Mouse (Mus musculus) CD4-positive, CD25-positive, alpha-beta regulatory T cell, adult 4 months (primary cell): ENCODE data around the gene Ubash3b. TPM values are rescaled to one million over a fixed set of nuclear protein-coding genes. Genes with fewer than 3 reads are reported as not detected.
A peak's percentile ranks its signal among the peaks of the same experiment; 100 is the strongest.

Experiments used
- ATAC-seq: one replicate; pipeline ENCODE4 v1.8.0; 2017
- polyA plus RNA-seq, 2 experiments: library from polyadenylated mRNA; unstranded; fragments of 100-300 nt; shearing (Covaris generic); gene quantifications; one replicate each; pipeline ENCODE4 v1.2.1; 2017

Gene Ubash3b
- polyA plus RNA-seq, 2 experiments from 2014 or later = 25.1 to 27.5 TPM

DNA sequence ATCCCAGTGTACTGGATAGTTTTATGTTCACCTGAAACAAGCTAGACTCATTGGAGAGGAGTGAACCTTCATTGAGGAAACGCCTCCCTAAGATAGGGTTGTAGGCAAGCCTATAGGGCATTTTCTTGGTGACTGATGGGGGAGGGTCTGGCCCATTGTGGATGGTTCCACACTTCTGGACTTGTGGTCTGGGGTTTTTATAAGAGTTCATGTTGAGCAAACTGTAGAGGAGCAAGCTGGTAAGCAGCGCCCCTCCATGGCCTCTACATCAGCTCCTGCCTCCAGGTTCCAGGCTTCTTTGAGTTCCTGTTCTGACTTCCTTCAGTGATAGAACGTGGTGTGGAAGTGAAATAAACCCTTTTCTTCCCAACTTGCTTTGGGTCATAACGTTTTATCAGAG is 866 bp upstream of the Ubash3b start:
- ATAC-seq = no peak

DNA sequence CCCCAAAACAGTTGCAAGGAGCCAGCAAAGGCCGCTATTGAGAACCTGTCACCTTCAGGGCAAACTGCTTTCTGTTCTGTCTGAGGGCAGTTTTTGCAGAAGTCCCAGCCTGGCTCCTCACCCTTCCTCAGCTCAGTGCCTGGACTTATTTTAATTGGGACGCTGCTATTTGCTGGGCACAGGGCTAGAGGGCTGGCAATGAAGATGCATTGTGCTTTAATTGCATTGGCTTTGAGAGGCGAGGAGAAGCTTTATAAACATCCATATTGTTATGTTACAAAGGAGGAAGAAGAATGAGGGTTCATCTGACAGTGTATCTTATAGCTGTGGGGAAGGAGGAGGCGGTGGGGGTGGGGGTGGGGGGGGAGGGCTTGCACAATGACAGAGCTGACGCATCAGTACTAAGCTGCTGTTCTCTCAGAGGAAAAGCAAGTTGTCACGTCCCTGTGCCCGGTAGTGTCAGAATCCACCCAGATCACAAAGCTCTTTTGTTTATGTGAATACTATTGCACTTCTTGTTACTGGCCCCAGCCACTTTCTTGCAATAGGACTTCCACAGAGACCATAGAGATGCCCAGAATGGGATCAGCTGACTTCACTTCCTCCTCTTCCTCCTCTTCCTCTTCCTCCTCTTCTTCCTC is 841 bp downstream of the Ubash3b start:
- ATAC-seq = peak; percentile 62

DNA sequence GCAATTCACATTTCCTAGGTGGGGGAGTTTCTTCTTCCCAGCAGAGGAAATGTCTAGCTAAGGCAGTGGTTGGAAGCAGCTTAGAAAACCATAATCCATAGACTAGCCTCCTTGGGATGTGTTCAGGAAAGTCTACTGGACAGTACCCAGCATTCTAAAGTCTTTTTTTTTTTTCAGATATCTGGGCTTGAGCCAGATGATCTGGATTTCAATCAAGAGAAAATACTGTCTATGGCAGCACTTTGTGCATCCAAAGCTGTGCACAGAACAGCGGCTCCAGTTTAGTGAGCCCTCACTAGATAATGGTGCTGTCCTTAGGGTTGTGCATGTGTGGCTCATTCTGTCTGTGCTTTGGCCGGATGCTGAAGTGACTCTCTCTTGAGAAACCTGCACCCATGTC is 2.3 kb downstream of the Ubash3b start:
- ATAC-seq = no peak

DNA sequence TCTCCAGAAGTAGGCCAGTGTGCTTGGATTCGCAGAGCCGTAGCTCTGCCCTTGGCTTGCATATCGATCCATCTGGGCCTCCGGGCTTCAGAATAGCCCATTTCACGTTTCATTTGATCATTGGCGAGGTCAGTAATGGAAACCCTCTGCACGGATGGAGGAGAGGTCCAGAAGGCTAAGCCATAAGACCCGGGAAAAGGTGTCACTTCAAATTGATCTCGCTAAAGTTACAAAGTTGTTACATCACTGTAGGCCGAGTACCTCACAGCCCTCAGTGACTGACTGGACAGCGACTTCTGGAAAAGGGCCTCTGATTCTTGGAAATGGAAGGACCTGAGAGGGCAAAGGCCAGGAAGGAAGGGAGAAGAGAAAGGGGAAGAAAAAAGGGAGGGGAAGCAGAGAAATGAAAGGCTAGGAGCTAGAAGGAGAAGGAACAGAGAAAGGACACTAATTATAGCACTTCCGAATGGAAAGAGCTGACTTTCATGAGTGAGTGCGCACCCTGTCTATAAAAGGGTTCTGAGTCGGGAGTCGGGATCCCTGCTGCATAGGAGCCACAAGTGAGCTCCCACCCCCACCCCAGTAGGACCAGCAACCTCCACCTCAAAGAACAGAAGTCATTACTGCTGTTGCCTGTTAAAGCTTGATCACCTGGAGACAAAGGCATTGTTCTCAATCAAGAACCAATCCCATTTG is 3.5 kb downstream of the Ubash3b start:
- no peak for ATAC-seq

DNA sequence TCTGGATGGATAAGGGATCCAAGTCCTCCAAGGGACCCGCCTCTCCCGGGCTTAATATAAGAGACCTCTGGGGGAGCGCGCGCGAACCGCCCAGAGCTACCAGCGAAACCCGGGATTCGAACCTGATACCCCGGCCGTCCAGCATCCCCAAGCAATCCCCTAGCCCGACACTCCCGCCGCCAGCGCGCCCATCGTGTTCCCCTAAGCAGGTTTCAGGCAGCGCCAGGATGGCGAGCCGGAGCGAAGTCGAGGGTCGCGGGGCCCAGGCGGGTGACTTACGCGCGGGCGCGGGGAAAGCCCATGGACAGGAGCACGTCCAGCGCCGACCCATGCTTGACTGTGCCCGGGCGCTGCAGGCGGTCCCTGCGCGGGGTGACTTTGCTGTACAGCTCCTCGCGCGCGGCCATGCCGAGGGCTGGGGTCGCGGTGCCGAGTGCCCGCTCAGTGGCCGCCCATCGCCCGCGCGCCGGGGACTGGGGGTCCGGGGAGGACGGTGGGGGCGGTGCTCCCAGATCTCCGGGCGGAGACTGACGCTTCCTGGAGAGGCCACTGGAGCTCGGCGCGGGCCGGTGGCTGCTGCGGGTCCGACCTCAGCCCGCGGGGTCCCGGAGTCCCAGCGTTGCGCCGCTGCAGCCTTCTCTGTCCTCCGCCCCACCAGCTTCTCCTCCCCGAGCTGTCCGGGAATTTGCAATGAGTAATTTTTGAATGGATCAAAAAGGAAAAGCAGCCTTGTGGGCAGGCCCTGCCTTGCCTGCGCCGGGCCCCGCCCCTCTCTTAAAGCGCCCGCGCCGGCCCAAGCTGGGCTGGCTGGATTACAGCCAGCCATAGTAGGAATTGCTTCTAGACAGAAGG is 4.3 kb downstream of the Ubash3b start:
- ATAC-seq = peak; percentile 24

DNA sequence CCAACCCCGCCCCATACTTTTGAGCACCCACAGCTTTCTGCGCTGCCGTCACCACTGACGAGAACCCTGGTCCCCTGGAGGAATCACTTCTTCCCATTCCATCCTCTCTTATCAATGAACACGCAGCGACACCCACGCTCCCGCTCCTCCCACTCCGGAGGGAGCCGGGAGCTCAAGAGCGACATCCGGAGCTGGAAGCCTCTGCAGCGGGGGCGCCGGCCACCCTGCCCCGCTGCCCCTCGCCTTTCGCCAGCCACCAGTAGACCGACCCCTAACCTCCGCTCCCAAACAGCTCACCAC is 4.8 kb downstream of the Ubash3b start:
- ATAC-seq = peak; percentile 21

DNA sequence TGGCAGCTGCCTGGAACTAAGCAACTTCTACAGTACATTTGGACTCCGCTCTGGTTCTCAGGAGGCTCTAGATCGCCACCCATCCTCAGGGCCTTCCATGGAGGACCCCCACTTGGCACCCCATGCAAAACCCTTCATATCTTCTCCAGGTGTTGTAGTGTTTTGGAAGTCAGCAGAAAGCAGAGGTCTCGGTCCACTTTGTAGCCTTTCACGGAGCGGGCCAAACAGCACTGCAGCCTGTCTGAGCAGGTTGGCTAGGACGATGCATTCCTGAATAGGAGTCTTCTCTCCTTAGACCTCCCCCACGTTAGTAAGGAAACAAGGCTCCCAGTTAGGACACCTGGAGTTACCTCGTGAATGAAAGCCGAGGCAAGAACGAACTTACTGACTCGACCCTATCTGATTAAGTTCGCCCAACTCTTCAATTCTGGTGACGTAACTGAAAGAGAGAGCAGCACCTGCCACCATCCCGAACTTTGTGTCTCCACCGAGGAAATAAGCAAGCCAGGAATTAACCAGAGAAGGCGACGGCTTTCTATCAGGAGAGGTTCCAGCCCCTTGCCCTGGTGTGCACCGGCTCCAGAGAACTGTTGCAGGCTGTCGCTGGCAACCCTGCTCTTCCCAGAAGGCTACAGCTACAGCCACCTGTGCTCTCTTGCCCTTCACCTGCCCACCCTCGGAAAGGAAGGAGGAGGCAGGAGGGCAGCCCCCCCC is 5.3 kb downstream of the Ubash3b start:
- ATAC-seq = no peak

DNA sequence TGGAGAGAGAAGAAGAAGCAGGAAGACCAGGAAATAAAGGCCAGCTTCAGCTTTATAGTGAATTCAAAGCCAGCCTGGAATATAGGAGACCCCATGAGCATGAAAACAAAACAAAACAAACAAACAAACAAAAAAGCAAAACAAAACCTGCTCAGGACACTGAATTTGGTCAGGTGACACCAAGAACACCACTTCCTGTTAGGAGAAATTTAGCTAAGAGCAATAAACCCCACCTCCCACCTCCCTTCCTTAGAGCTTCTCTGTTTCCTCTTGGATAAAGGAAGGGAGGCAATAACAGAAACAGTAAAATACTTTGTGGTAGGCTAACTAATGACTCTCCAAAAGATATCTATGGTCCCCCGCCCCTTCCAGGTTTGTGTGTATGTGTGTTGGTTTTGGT is 7.5 kb downstream of the Ubash3b start:
- peak; percentile 51 for ATAC-seq

DNA sequence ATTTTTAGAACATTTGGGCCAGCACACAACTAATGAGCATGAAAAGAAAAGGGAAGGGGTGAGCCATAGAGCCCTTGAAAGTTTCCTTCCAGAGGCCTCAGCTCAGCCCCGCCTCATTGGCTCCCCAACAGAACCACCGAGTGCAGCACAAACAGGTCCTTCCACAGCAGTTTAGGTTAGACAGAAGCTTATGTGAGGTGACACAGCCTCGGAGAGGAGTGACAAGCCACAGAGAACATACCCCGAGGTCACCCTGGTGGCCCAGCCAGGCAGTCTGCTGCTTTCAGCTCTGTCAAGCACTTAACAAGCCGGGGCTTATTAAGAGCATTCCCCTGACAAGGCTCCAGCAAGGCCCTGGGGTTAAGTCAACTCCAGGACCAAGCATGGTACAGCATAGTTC is 8.4 kb downstream of the Ubash3b start:
- ATAC-seq = peak; percentile 14

DNA sequence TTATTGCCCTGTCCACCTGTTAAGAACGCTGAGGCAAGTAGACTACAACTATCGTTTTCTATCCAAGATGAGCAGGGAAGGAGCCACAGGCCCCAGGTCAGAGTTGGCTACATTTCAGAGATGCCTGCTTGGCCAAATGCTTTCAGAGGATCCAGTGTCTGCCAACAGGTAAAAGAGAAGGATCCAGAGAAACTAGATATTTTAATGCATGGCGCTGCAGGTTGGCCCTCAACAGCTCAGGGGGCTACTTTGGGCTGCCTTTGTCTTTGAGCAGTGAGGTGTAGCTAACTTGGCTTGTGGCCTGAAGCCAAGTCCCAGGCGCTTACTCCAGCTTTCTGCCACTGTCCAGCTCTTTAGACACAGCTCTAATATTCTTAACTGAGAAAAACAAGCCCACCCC is 10.0 kb downstream of the Ubash3b start:
- ATAC-seq = no peak

DNA sequence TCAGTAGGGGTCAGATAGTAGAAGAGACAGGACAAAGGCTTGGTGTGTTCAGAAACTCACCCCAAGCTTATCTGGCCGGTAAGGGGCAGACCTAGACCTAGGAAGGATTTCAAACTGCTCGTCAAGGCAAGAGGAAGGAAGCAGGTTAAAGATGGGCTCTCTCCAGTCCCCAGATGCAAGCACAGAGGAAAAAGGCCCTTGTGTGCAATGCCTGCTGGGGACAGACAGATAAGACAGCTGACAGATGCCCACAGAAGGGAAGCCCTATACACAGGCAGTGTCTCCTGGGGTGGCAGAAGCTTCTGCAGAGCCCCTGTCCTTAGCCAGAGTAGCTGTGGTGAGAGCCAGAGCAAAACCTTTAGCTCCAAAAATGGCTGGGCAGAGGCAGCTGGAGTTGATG is 11.6 kb downstream of the Ubash3b start:
- no peak for ATAC-seq

DNA sequence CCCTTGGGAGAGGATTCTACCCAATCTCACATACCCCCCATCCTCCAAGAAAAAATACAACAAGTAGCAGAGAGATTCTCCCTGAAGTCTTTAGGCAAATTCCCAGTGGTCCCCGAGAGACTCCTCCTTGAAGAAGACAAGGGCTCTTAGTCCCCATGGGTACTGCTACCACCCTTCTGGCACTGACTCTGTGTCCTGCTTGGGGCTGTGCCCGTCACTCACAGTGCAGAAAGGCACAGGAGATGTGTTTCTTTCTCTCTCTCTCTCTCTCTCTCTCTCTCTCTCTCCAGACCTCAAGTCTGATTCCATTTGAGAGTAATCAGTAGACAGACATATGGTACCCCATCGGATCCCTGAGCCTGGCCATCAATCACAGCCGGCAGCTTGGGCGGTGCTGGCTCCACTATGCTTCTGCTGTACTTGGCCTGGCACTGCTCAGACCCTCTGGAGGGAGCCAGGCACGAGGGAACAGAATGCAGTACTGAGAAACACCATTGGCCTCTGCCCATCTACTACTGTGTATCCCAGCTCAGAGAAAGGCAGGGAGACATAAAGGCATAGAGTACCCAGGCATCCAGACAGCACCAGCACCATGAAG is 12.3 kb downstream of the Ubash3b start:
- ATAC-seq = no peak

DNA sequence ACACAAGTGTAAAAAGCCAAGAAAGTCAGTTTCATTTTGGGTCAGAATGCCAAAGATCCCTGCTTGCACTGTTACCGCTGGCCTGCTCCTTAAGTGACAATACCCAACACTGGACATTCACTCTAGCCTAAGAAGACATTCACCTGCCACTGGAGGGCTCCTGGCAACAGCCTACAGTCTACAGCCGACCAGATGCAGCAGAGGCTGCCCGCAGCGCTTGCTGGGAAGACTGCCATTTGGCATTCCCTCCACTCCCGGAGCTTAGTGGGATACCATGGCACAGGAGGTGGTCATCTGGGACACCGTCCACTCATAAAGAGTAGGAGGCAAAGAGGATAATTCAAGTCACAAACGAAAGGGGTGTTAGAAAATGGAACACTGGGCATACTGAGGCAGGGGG is 12.9 kb downstream of the Ubash3b start:
- no peak for ATAC-seq

DNA sequence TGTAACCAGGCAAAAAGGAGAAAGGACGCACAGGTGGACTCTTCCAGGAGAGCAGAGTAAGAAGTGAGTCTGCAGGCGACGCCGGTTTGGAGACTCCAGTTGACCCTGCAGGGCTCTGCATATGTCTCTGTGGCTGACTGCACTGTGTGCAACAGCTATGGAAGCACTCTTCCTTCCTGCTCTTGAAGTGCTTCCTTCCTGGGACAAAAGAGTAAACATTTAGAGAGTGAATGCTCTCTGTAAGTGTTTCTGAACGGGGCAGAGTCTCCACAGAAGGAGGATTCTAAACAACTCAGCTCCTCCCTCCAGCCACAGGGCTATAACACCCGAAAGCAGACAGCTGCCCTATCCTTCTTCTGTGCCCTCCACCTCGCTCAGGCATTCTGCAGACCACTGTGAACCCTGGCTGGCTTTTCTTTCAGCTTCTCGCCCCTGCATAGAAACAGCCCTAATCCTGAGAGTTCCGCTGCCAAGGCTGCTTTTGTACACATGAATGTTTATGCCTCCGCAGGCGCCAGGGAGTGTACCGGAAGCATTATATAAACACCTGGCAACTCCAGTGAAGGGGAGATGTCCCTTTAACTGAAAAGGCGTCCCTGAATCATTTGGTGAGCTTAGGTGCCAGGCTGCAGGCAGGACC is 14.2 kb downstream of the Ubash3b start:
- ATAC-seq = no peak

DNA sequence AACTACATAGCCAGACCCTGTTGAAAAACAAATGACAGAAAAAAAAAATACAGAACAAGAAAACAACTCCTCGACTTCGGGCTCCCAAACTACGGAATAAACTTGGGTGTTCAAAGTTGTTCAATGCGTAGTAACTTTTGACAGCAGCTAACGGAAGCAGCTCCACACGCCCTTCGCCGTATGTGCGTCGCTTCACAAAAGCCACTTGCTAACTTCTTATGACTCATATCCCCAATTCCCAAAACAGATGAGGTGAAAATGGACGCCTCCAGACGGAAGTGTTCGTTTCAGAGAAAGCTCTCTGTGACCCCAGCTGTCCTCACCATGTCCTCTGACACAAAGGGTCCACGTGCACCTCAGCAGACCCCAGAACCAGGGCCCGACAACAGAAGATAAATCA is 17.7 kb downstream of the Ubash3b start:
- ATAC-seq = peak; percentile 19

DNA sequence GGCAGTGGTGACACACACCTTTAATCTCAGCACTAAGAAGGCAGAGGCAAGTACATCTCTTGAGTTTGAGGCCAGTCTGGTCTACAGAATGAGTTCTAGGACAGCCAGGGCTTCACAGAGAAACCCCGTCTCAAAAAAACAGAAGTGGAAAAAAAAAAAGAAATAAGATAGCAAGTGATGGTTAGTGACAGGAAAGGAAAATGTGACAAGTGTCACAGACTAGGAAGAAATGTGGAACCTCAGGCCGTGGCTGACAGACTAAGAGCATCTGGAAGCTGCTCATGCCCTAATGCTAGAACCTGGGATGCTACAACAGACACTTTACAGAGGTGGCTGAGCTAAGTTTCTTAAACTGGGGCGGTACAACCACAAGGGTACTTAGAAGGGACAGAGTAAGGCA is 18.4 kb downstream of the Ubash3b start:
- peak; percentile 24 for ATAC-seq

DNA sequence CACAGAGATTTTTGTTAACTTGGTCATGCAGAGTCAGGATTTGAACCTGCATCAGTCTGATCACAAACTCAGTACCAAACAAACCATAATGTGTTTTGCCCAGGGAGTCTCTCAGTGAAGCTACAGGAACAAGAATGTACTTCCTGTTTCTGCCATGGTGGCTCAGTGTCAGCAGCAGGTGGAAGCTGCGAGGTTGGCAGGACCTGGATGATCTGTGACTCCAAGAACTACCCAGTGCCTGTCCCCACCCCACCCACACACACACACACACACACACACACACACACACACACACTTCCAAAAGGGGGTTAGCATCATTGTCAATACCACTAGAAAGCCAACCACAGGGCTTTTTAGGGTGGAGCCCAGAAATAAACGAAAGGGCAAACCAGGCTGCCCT is 20.5 kb downstream of the Ubash3b start:
- peak; percentile 67 for ATAC-seq

DNA sequence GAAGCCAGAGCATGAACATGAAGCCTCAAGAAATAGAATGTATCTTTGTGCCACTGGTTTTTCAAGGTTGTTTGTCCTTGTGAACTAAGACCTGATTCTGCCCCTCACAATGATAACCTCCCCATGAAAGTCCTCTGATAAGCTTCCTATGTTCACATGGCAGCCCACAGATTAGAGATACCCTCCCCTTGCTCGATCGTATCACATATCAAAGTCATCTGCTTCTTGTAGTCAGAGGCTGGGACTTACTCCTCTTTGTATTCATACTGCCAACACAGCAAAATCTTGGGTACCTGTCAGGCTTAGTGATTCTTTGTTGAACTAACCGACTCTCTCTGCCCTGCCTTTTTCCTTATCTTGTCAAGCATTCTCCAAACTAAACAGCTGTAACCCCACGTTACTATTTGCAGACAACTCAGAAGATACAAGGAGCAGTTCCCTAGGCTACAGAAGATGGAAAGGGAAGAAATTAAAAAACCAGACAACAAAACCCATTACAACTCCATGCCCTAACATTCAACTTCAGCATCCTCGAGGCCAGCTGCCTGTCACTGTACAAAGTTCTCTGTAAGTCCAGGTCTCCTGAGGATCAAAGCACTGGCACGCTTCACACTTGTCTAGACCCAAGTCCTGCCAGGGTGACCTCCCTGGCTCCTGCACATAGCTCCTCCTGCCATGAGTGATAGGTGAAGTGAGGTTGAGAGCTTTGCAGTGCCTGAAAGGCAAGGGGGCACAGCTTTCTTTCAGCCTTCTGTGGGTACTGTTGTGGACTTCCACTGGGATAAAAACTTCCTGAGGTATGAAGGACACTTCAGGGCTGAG is 22.3 kb downstream of the Ubash3b start:
- ATAC-seq = no peak

DNA sequence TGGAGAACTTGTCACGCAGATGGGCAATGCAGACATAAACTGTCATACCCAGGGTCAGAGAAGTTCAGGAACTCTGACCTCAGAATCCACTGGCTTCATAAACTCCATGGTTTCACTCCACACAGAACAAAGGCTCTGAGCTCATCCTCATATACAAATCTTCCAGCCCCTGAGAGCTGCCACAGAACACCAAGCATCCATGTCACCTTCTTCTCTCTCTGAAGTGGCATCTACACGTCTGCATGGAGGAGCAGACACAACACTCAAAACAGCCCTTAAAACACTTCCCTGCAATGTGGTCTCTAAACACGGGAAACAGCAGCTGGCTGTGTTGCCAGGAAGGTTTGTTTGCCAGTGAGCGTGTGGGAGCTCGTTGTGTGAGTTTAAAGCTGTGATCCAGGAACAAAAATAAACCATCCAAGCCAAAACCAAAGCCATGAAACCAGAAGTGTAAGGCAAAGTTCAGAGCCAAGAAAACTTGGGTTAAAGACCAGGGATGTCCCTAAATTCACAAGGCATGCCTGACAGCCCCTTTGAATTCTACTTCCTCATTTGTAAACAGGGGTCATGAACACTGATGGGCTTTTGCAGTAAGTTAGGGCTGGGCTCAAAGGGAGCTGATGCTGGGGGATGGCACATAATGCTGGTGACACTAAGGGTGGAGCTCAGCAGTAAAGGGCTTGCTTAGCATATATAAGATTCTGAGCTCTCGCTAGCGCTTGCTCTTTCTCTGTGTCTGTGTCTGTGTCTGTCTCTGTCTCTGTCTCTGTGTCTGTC is 24.6 kb downstream of the Ubash3b start:
- no peak for ATAC-seq

DNA sequence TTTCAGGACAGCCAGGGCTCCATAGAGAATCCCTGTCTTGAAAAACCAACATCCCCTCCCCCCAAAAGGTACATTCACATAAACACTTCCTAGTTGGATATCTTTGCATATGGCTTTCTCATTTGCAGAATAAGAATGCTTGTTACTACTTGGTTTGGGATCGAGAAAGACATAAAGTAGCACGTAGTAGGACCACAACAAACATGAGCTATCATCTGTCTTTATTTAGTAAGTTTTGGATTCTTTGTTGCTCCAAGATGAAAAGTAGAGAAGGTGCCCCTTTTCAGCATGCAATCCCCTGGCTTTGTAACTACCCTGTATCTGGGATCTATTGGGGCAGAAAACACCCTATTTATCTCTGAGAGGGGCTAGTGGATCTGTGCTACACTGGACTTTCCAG is 25.2 kb downstream of the Ubash3b start:
- ATAC-seq = no peak

DNA sequence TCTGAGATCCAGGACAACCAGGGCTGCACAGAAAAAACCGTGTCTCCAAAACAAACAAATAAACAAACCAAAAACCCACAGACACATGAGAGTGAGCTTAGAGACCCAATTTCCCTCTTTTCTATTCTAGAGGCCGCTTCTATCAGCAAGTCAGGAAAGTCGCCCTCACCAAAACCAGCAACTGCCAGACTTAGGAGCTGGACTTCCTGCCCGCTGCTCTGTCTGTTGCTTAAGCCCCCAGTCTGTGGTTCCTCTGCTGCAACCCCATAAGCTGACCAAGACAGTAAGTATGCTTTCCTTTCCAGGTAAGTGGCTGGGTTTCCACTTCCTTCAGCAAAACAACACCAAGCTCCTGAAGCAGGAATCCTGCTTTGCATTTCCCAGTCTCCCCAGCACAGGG is 26.6 kb downstream of the Ubash3b start:
- no peak for ATAC-seq
